Mouse (Mus musculus): ENCODE data around the gene Cxcl14.

DNA sequence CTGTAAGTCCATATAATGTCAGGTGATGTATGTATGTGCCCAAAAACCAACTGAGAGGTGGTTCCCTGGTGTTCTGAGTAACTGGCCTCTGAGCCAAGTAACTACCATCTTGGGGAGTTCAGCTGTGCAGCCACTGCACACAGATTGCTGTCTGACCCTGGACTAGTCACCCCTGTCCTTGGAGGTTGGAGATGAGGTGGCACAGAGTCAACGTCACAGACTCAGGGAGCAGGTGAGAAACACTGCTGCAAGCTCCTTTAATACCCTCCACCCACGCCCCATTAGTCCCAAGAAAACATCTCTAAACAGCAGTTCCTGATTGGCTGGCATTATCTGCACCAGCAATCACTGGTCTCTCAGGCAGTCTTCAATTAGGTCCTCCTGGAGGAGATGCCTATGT, 21.2 kb downstream of the Cxcl14 start:
- TF ChIP-seq CTCF (IDR thresholded peaks at IDR 0.05; ENCODE audit: control insufficient read depth, insufficient read depth, low read length) (no peak), POLR2A (IDR thresholded peaks at IDR 0.05; ENCODE audit: borderline replicate concordance, control insufficient read depth, low read depth, low read length) (no peak)
